Mouse (Mus musculus) embryonic facial prominence, embryonic 14.5 days (tissue): ENCODE results near the gene Mapkapk2. TPM values are rescaled to one million over a fixed set of nuclear protein-coding genes. Genes with fewer than 3 reads are reported as not detected.
"Not testable (repeated sequence)": the region's sequence is repeated elsewhere in the genome, so short reads cannot be mapped to it uniquely, and the experiment has no call there.

ENCODE experiments used
- ATAC-seq: fragments of 200-750 bp; cut with Nextera tagmentation; 2 replicates; pipeline ENCODE4 v1.8.0; 2017; ENCODE audit warnings: low read depth, moderate number of reproducible peaks, moderate TSS enrichment
- DNase-seq: peaks from one replicate; pipeline ENCODE4 v3.0.0-alpha.2; 2015; ENCODE audit warnings: low spot score
- H3K27ac ChIP-seq: fragments of 300-500 bp; sonication (generic); replicated peaks from 2 replicates; pipeline ENCODE4 v1.5.1; 2014; ENCODE audit warnings: low read depth, mild to moderate bottlenecking, low read length, moderate library complexity
- H3K27me3 ChIP-seq: fragments of 300-500 bp; sonication (generic); replicated peaks from 2 replicates; pipeline ENCODE4 v1.6.1; 2014; ENCODE audit warnings: low read length; ENCODE audit not compliant: control insufficient read depth, insufficient read depth
- H3K36me3 ChIP-seq: fragments of 300-500 bp; sonication (generic); 2 replicates; pipeline ENCODE4 v1.6.1; 2014; ENCODE audit warnings: low read length, mixed read lengths; ENCODE audit not compliant: control insufficient read depth, insufficient read depth
- H3K4me1 ChIP-seq: fragments of 300-500 bp; sonication (generic); 2 replicates; pipeline ENCODE4 v1.6.1; 2014; ENCODE audit warnings: antibody characterized with exemption, low read length; ENCODE audit not compliant: control insufficient read depth, insufficient read depth
- H3K4me2 ChIP-seq: fragments of 300-500 bp; sonication (generic); 2 replicates; pipeline ENCODE4 v1.6.1; 2014; ENCODE audit warnings: low read depth, mild to moderate bottlenecking, low read length, moderate library complexity, mixed read lengths
- H3K4me3 ChIP-seq: fragments of 300-500 bp; sonication (generic); 2 replicates; pipeline ENCODE4 v1.5.1; 2014; ENCODE audit warnings: low read depth, mild to moderate bottlenecking, low read length
- H3K9ac ChIP-seq: fragments of 300-500 bp; sonication (generic); 2 replicates; pipeline ENCODE4 v1.6.1; 2014; ENCODE audit warnings: low read depth, mild to moderate bottlenecking, low read length, moderate library complexity, mixed read lengths
- H3K9me3 ChIP-seq: fragments of 300-500 bp; sonication (generic); 2 replicates; pipeline ENCODE4 v1.6.1; 2016; ENCODE audit warnings: low read length; ENCODE audit not compliant: control insufficient read depth
- WGBS: fragments of 180-500 bp; shearing (Covaris S2); extraction: QIAGEN DNeasy Blood & Tissue Kit; methylation state at CpG from one replicate; pipeline ENCODE4 v1.1.7; 2014; 5-methylcytosine and 5-hydroxymethylcytosine counted together
- polyA plus RNA-seq: library from polyadenylated mRNA; unstranded; fragments of >200 nt; fragmentation: Nextera tagmentation; extraction: Ambion mirVana; gene quantifications from 2 replicates; pipeline ENCODE4 v1.2.1, GENCODE M21; 2014

Gene Mapkapk2
- 47.8 and 48.0 TPM in 2 replicates for polyA plus RNA-seq

DNA sequence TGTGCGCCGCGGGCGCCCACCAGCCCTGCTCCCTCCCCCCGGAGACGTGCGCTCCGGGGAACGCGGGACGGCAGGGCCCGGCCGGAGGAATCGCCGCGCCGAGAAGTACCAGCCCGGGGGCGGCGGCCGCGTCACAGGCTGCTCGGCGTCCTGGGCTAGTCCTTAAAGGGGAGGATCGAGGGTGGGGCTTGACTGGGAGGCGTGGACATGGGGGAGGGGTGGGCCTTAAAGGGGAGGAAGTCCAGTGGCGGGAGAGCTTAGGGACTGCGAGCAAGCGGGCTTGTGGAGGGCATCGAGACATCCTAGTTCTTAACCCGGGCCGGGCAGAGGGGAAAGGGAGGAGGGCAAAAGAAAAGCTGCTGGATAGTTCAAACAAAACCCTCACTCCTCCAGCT, at the start of gene Mapkapk2:
Gene Mapkapk2, minus strand, starts transcription at position 127 of the 395 bp plus-strand sequence.
- H3K9ac ChIP-seq, result peak within 1 kb of the TSS; percentile 95
- H3K27me3 ChIP-seq, result no peaks in the 10 kb centered on the region
- ATAC-seq, result peak; percentile 96
- 0% methylated on average over 18 of the region's 32 CpGs for WGBS
- peak within 1 kb of the TSS; percentile 87 for H3K4me2 ChIP-seq
- H3K4me3 ChIP-seq, result peak within 1 kb of the TSS; percentile 86
- DNase-seq, result peak; percentile 97
- no peaks in the 10 kb centered on the region for H3K36me3 ChIP-seq
- peak within 1 kb of the TSS; percentile 92 for H3K27ac ChIP-seq
- peaks cover 12% of the 10 kb centered on the region for H3K4me1 ChIP-seq
- H3K9me3 ChIP-seq, result no peaks in the 10 kb centered on the region

DNA sequence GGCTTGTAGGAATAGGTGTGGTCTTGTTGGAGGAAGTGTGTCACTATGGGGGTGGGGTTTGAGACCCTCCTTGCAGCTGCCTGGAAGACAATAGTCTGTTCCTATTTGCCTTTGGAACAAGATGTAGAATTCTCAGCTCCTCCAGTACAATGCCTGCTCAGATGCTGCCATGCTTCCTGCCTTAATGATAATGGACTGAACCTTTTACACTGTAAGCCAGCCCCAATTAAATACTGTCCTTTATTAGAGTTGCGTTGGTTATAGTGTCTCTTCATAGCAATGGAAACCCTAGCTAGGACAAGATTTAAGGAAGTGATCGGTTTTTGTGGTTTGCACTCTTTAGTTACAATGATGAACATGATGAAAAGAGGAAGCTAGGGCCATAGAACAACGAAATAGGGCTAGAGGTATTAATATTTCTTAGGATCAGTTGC, 48.6 kb upstream of the Mapkapk2 start:
- H3K4me3 ChIP-seq, result no peak overlapping the region
- no peaks in the 10 kb centered on the region for H3K4me1 ChIP-seq
- H3K4me2 ChIP-seq, result no peak overlapping the region
- no peaks in the 10 kb centered on the region for H3K27me3 ChIP-seq
- no peak for DNase-seq
- ATAC-seq, result no peak
- no peak overlapping the region for H3K27ac ChIP-seq
- WGBS, result 78% methylated on average over 3 of the region's 3 CpGs
- H3K9ac ChIP-seq, result no peak overlapping the region
- H3K9me3 ChIP-seq, result no peaks in the 10 kb centered on the region
- no peaks in the 10 kb centered on the region for H3K36me3 ChIP-seq

DNA sequence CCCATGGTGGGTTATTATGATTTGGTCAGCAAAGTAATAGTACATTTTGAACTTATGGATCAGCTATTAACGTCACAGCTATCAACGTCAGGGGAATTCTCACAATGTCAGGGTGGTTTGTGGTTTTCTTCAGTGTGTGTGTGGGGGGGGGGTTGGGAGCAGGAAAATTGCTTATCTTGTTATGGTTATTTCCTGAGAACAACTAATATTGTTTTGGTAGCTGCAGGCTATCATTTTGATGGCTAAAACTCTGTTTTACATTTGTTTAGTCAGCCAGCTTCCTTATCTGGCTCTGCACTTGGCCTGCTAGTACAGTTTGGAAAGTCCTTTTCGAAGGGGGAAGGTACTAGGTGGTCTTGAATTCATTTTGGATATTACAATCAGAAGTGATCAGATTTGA, 47.6 kb upstream of the Mapkapk2 start:
- not testable (repeated sequence) for H3K9me3 ChIP-seq, H3K4me1 ChIP-seq, ATAC-seq, H3K4me2 ChIP-seq, DNase-seq, H3K9ac ChIP-seq, H3K36me3 ChIP-seq, H3K4me3 ChIP-seq, H3K27me3 ChIP-seq, H3K27ac ChIP-seq
- 83% methylated on average over 3 of the region's 3 CpGs for WGBS

DNA sequence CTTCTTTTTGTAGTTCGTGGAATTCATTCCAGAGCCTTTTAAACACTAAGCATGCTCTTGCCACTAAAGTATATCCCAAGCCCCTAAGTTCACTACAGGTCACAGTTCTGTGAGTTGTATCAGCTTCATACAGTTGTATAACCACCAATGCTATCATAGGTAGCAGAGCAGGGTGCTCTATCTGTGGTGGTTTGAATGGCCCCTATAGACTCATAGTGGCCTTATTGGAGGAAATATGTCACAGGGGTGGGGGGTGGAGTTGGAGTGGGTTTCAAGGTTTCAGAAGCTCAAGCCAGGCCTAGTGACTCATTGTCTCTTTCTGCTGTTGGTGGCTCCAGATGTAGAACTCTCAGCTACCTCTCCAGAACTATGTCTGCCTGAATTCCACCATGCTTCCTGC, 44.8 kb upstream of the Mapkapk2 start:
- WGBS, result 74% methylated on average over 1 of the region's 1 CpGs
- ATAC-seq, result no peak
- no peak overlapping the region for H3K27ac ChIP-seq
- H3K9ac ChIP-seq, result no peak overlapping the region
- no peak for DNase-seq
- H3K4me1 ChIP-seq, result no peaks in the 10 kb centered on the region
- H3K9me3 ChIP-seq, result no peaks in the 10 kb centered on the region
- H3K27me3 ChIP-seq, result no peaks in the 10 kb centered on the region
- H3K36me3 ChIP-seq, result no peaks in the 10 kb centered on the region
- H3K4me2 ChIP-seq, result no peak overlapping the region
- no peak overlapping the region for H3K4me3 ChIP-seq

DNA sequence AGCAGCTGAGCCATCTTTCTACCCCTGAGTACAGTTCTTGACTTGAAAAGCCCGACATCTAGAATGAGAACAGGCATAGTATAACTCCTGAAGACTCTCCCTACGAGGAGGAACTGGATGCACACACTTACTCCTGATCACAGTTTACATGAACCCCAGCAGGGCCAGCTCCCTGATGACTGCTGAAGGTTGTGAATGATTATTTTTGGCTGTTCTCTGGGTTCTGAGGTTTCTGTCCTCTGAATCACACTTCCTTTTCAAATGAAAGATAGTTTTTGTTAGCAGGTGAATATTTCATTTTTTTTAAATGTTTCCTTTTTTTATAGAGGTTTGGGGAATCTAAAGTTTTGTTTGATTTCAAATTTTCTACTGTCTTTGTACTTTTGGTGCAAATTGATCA, 43.8 kb upstream of the Mapkapk2 start:
- DNase-seq (no peak), ATAC-seq (no peak)
- Histone ChIP-seq H3K9ac (no peak overlapping the region), H3K27me3 (no peaks in the 10 kb centered on the region), H3K4me1 (no peaks in the 10 kb centered on the region), H3K27ac (no peak overlapping the region), H3K4me2 (no peak overlapping the region), H3K9me3 (no peaks in the 10 kb centered on the region), H3K4me3 (no peak overlapping the region), H3K36me3 (no peaks in the 10 kb centered on the region)
- 67% methylated on average over 2 of the region's 2 CpGs for WGBS

DNA sequence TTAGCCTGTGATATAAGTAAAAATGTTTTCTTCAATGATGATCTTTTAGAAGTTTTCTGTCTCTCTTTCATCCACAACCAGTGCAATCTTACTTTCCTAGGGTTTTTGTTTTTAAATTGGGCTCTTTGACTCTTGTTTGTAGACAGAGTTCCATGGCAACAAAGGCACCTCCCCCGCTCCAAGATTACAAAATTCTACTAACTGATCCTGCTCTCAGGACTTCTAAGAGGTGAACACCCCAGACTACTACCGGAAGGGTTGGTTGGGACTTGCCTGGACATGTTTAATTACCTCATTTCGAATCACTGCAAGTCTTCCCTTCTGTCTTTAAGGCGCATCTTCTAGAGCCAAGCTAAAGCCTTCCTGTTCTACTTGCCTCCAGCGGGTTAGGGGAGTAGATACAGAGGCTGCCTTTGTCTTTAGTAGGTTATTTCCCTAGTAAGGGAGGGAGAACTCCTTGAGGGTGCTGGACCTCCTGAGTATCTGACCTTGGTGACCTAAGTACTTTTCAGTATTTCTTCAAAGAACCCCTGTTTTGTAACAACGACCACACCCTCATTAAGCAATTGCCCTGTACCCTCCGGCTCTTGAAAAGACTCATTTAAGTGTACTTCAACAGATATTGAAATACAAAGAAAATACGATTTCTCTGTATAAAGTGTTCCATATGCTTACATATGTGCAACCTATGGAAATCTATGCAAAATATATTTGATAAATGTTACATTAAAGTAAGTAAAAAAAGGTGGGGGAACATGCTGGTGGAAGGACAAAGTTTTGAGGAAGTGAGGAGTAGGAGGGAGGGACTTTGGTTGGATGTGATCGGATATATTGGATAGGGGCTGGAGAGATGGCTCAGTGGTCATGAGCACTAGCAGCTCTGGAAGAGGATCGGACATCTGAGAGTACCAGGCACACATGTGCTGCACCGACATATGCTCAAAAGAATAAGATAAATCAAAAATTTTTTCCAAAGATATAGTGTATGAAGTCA, 41.8 kb upstream of the Mapkapk2 start:
- Histone ChIP-seq H3K27ac (no peak overlapping the region), H3K4me3 (peak overlapping the region; percentile 77; the same call in 1 of the 2 replicates)

DNA sequence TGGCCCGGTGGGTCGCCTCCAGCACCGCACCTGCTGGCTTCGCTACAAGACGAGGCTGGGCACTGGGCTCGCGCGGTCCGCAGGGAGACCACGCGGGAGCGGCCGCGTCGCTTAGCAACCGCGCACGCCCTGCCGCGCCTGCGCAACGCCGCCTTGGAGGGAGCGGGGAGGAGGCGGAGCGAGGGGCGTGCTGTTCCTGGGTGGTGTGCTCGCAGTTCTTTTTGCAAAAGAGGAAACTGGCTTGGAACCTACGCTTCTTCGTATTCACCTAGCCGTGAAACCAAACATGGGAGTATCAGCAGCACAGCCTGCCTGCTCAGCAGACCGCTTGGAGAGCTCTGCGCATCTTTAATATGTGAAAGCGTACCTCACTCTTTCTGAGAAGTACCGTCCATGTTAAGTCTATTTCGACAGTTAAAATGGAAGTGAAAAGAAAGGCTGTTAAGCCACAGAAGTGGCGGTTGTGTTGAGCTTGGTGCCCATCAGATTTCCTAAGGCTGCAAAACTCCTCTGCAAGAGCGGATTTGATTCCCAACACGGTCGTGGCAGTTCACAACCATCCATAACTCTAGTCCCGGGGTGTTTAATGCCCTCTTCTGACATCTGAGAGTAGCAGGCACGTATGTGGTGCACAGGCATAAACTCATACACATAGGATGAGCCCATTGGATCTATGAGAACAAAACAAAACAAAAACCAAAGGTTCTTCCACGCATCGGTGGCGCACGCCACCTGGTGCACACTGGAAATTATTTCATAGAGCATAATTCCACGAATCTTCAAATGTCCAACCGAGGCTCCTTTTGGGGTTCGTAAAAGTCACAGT, 40.8 kb upstream of the Mapkapk2 start, which contains the start of gene Dyrk3:
Gene Dyrk3, minus strand, starts transcription at position 150 of the 826 bp plus-strand sequence.
- Histone ChIP-seq H3K27me3 (no peaks in the 10 kb centered on the region), H3K4me1 (no peaks in the 10 kb centered on the region; the same call in 1 of the 2 replicates), H3K4me2 (peak within 1 kb of the TSS; percentile 84), H3K36me3 (no peaks in the 10 kb centered on the region), H3K9me3 (no peaks in the 10 kb centered on the region), H3K4me3 (peak within 1 kb of the TSS; percentile 77), H3K27ac (peak within 1 kb of the TSS; percentile 89), H3K9ac (peak within 1 kb of the TSS; percentile 72)
- WGBS, result 4% methylated on average over 39 of the region's 49 CpGs
- peak; percentile 98 for ATAC-seq
- peak; percentile 95 for DNase-seq

More for the DNA sequence above, 41.8 kb upstream of the Mapkapk2 start:
- peak; percentile 73 for DNase-seq
- Histone ChIP-seq H3K4me1 (no peaks in the 10 kb centered on the region; the same call in 1 of the 2 replicates), H3K4me2 (peak overlapping the region; percentile 84), H3K9me3 (no peaks in the 10 kb centered on the region), H3K9ac (peak overlapping the region; percentile 72; the same call in 1 of the 2 replicates), H3K27me3 (no peaks in the 10 kb centered on the region), H3K36me3 (no peaks in the 10 kb centered on the region)
- no peak for ATAC-seq
- WGBS, result 44% methylated on average over 11 of the region's 11 CpGs

DNA sequence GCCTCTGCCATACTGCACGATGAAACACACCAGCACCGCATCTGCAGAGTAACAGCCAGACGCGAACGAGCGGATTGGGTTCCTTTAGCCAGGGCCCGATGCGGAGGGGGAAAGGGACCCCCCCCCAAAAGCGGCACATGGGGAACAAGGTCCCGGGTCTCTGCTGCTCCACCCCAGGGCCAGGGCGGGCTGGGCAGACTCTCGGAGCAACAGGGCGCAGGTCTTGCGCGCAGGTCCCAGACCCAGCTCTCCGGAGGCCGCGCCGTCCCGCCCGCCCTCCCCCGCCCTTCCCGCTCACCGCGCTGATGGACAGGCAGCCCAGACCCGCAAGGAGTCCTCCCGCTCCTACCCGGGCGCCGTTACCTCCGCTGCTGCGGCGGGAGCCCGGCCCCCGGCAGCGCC, 40.1 kb upstream of the Mapkapk2 start:
- peak overlapping the region; percentile 84 for H3K4me2 ChIP-seq
- peak overlapping the region; percentile 72 for H3K9ac ChIP-seq
- H3K36me3 ChIP-seq, result no peaks in the 10 kb centered on the region
- WGBS, result 0% methylated on average over 14 of the region's 36 CpGs
- DNase-seq, result no peak
- ATAC-seq, result peak; percentile 82
- peak overlapping the region; percentile 77 for H3K4me3 ChIP-seq
- H3K9me3 ChIP-seq, result no peaks in the 10 kb centered on the region
- no peaks in the 10 kb centered on the region; the same call in 1 of the 2 replicates for H3K4me1 ChIP-seq
- peak overlapping the region; percentile 56; the same call in 1 of the 2 replicates for H3K27ac ChIP-seq
- no peaks in the 10 kb centered on the region for H3K27me3 ChIP-seq
